Mouse (Mus musculus) thymus, adult 2 months (tissue): ENCODE data around the gene Gm20388.

Experiments
- CTCF ChIP-seq: fragments of 200-500 bp; IDR thresholded peaks from 2 replicates; pipeline ENCODE4 v1.5.1; 2012; ENCODE audit warnings: mild to moderate bottlenecking, control low read depth, low read length, moderate library complexity, borderline replicate concordance; ENCODE audit not compliant: control insufficient read depth, poor library complexity, insufficient read depth; ENCODE audit errors: extremely low read depth
- POLR2A ChIP-seq: fragments of 200-500 bp; IDR thresholded peaks from 2 replicates; pipeline ENCODE4 v1.6.1; 2012; ENCODE audit warnings: mild to moderate bottlenecking, low read length, control low read depth, moderate library complexity; ENCODE audit not compliant: control insufficient read depth, poor library complexity, insufficient read depth; ENCODE audit errors: extremely low read depth

DNA sequence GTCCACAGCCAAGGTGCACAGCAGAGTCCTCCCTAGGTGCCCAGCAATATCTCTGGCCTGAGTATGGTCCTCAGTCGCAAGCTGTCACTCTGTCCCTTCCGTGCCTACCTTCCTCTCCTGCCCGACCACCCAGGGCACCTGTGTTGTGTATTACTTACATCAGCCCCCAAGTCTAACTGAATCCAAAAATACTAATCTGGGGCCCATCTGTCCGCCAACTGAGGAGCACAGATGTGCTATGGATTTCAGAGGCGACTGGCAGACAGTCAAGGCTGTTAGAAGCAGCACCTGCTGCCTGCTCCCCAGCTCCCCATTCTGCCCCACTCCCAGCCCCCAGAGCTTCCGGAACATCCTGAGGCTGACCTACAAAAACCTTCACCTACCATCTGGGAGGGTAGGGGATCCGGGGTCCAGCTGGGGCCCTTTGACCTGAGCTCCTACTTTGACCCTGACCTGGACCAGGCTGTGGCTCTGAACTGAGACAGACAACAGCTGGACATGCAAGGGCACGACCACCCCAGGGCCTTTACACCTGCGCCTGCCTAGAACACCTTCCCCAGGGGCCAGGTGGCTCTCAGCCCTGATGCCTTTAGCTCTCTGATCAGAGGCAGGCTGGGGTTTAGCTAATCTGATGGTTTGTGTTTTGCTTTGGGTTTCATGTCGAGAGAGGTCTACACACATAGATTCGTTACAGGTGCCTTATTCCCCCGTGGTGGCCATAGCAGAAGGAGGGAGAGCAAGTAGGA is 2801.9 kb downstream of the Gm20388 start:
- TF ChIP-seq CTCF (no peak), POLR2A (no peak)
